14 mouse cellular contexts compared by ENCODE assay signal in genomic region chr4:130539706-130540105, GRCm38 (mm10). TPM values are rescaled to one million over a fixed set of nuclear protein-coding genes. Genes with fewer than 3 reads are reported as not detected.
A peak's percentile ranks its signal among the peaks of the same experiment; 100 is the strongest.
DNase-seq lines count a peak whose midpoint lies in the region; ATAC-seq lines count a peak whose summit lies in the region.
"Had no signal": no experiment of that assay in that cellular context is flagged by ENCODE, and none has a peak within 500 bp of the region (broad histone marks: within the 10 kb centered on the region; RNA-seq: fewer than 3 reads in every experiment).

No protein-coding gene starts in this region.

- DNase-seq in hindbrain, embryonic 10.5 days (ENCODE audit: low spot score), result no peak
- DNase-seq in hindbrain, embryonic 11.5 days (ENCODE audit: low spot score), result no peak
- DNase-seq in cerebellum, adult 11 months, result peak; percentile 92
- peak; percentile 96 to 97 for DNase-seq in cerebellum, postnatal 14 days
- DNase-seq in layer of hippocampus, adult 9-11 months, result peak; percentile 81
- DNase-seq in spleen, adult 12 weeks (ENCODE audit: low spot score), result no peak
- DNase-seq in adrenal gland, adult 8-10 months, result no peak
- DNase-seq: embryo, embryonic 11 days; kidney, postnatal 14 days had no signal

- 92% methylated on average over 7 of the region's 7 CpGs for WGBS in hindbrain, embryonic 10.5 days
- WGBS in hindbrain, embryonic 11.5 days, result 87% methylated on average over 7 of the region's 7 CpGs

- peaks cover 34% of the 10 kb centered on the region for H3K4me1 ChIP-seq in hindbrain, embryonic 10.5 days (replicated peaks)
- peaks cover 9% of the 10 kb centered on the region for H3K4me1 ChIP-seq in hindbrain, embryonic 11.5 days (replicated peaks; ENCODE audit: control insufficient read depth, insufficient read depth, low read length)
- H3K4me1 ChIP-seq: heart, embryonic 15.5 days had no signal

- no peak for ATAC-seq in hindbrain, embryonic 11.5 days (ENCODE audit: low FRiP score)
- ATAC-seq: midbrain, embryonic 16.5 days had no signal

- H3K9me3 ChIP-seq in hindbrain, embryonic 10.5 days, result peaks cover 4% of the 10 kb centered on the region
- no peaks in the 10 kb centered on the region for H3K9me3 ChIP-seq in hindbrain, embryonic 11.5 days (ENCODE audit: control insufficient read depth, low read length)
- H3K9me3 ChIP-seq: heart, embryonic 15.5 days had no signal

- H3K36me3 ChIP-seq in hindbrain, embryonic 10.5 days, result peaks cover 47% of the 10 kb centered on the region
- H3K36me3 ChIP-seq in hindbrain, embryonic 11.5 days (ENCODE audit: control insufficient read depth, insufficient read depth, low read length), result 0 out of 2 replicates have a peak, but pooled peaks cover 2% of the 10 kb centered on the region
- H3K36me3 ChIP-seq: heart, embryonic 15.5 days had no signal

- no peak overlapping the region for H3K9ac ChIP-seq in hindbrain, embryonic 11.5 days (ENCODE audit: low read depth, low read length)
- H3K9ac ChIP-seq: heart, embryonic 15.5 days had no signal

- no peaks in the 10 kb centered on the region for H3K27me3 ChIP-seq in hindbrain, embryonic 10.5 days (ENCODE audit: insufficient read depth, poor library complexity, severe bottlenecking)
- no peaks in the 10 kb centered on the region for H3K27me3 ChIP-seq in hindbrain, embryonic 11.5 days (ENCODE audit: control insufficient read depth, insufficient read depth, low read length)
- H3K27me3 ChIP-seq: heart, embryonic 15.5 days had no signal

- H3K4me3 ChIP-seq in hindbrain, embryonic 10.5 days, result no peak overlapping the region
- no peak overlapping the region for H3K4me3 ChIP-seq in hindbrain, embryonic 11.5 days (ENCODE audit: low read depth, low read length)
- H3K4me3 ChIP-seq: erythroblast, embryonic 14.5 days; heart, embryonic 15.5 days had no signal

- H3K27ac ChIP-seq in hindbrain, embryonic 10.5 days, result peak overlapping the region; percentile 50; the same call in 1 of the 2 replicates
- no peak overlapping the region for H3K27ac ChIP-seq in hindbrain, embryonic 11.5 days (ENCODE audit: low read depth, low read length)
- H3K27ac ChIP-seq: heart, embryonic 15.5 days; macrophage had no signal

- no peak overlapping the region for H3K4me2 ChIP-seq in hindbrain, embryonic 11.5 days (replicated peaks; ENCODE audit: low read depth, low read length)
- H3K4me2 ChIP-seq: heart, embryonic 15.5 days had no signal

RNA-seq across cellular contexts. Expression of gene Nkain1, which starts 34.3 kb away (rescaled TPM):
- 5.9 and 14.4 TPM in 2 replicates for polyA plus RNA-seq in hindbrain, embryonic 10.5 days (2016; fragmentation: Nextera tagmentation; extraction: Ambion mirVana)
- polyA plus RNA-seq in hindbrain, embryonic 11.5 days (2014; fragmentation: Nextera tagmentation; extraction: Ambion mirVana), result 21.6 and 27.4 TPM in 2 replicates
- total RNA-seq in adrenal gland, adult 8-10 months (2022), result 10 to 100 TPM in 1 of 4 experiments, 1 to 10 TPM in 3; 5.3 to 15.1 (median 8.8) TPM
- polyA plus RNA-seq: erythroblast, embryonic 14.5 days; liver, embryonic 16.5 days had no signal

Comparison
In these comparisons a context has a peak if more than half of its experiments do, and no peak if none do; other contexts are left out.
1. DNase-seq: peak in cerebellum, adult 11 months (single experiment), cerebellum, postnatal 14 days (2 of 2) and layer of hippocampus, adult 9-11 months (single experiment); none in hindbrain, embryonic 10.5 days (single experiment), hindbrain, embryonic 11.5 days (single experiment), spleen, adult 12 weeks (single experiment) and adrenal gland, adult 8-10 months (single experiment).